Mouse (Mus musculus) lung, postnatal 0 days (tissue): ENCODE measurements around the gene Entpd2. TPM values are rescaled to one million over a fixed set of nuclear protein-coding genes. Genes with fewer than 3 reads are reported as not detected.

ENCODE experiments used
- ATAC-seq: fragments of 200-750 bp; cut with Nextera tagmentation; 2 replicates; pipeline ENCODE4 v1.8.0; 2017; ENCODE audit warnings: moderate library complexity
- DNase-seq: peaks from one replicate; pipeline ENCODE4 v3.0.0-alpha.2; 2016; ENCODE audit warnings: low spot score
- H3K27ac ChIP-seq: fragments of 300-500 bp; sonication (generic); 2 replicates; pipeline ENCODE4 v1.5.1; 2014; ENCODE audit warnings: antibody characterized with exemption, mild to moderate bottlenecking, low read length, mixed read lengths
- H3K27me3 ChIP-seq: fragments of 300-500 bp; sonication (generic); replicated peaks from 2 replicates; pipeline ENCODE4 v1.6.1; 2014; ENCODE audit warnings: low read length, mixed read lengths; ENCODE audit not compliant: insufficient read depth
- H3K36me3 ChIP-seq: fragments of 300-500 bp; sonication (generic); 2 replicates; pipeline ENCODE4 v1.6.1; 2014; ENCODE audit warnings: low read length, mixed read lengths; ENCODE audit not compliant: insufficient read depth
- H3K4me1 ChIP-seq: fragments of 300-500 bp; sonication (generic); 2 replicates; pipeline ENCODE4 v1.6.1; 2014; ENCODE audit warnings: antibody characterized with exemption, low read depth, low read length, mixed read lengths; ENCODE audit not compliant: insufficient read depth
- H3K4me2 ChIP-seq: fragments of 300-500 bp; sonication (generic); replicated peaks from 2 replicates; pipeline ENCODE4 v1.6.1; 2014; ENCODE audit warnings: low read depth, mild to moderate bottlenecking, low read length, moderate library complexity, mixed read lengths
- H3K4me3 ChIP-seq: fragments of 300-500 bp; sonication (generic); 2 replicates; pipeline ENCODE4 v1.5.1; 2014; ENCODE audit warnings: low read depth, low read length
- H3K9ac ChIP-seq: fragments of 300-500 bp; sonication (generic); replicated peaks from 2 replicates; pipeline ENCODE4 v1.6.1; 2014; ENCODE audit warnings: low read depth, mild to moderate bottlenecking
- H3K9me3 ChIP-seq: fragments of 300-500 bp; sonication (generic); 2 replicates; pipeline ENCODE4 v1.6.1; 2016; ENCODE audit warnings: low read length, mixed read lengths
- CTCF ChIP-seq: IDR thresholded peaks from 2 replicates; pipeline ENCODE4 v1.5.1; 2016; ENCODE audit warnings: antibody characterized with exemption, mild to moderate bottlenecking
- EP300 ChIP-seq: IDR thresholded peaks from 2 replicates; pipeline ENCODE4 v1.6.1; 2016; ENCODE audit warnings: antibody characterized with exemption, mild to moderate bottlenecking, control low read depth
- WGBS: fragments of 180-500 bp; shearing (Covaris S2); extraction: QIAGEN DNeasy Blood & Tissue Kit; methylation state at CpG from one replicate; pipeline ENCODE4 v1.1.7; 2014; 5-methylcytosine and 5-hydroxymethylcytosine counted together
- polyA plus RNA-seq: library from polyadenylated mRNA; unstranded; fragments of >200 nt; fragmentation: Nextera tagmentation; extraction: Ambion mirVana; gene quantifications from 2 replicates; pipeline ENCODE4 v1.2.1, GENCODE M21; 2015

Entpd2 gene
- polyA plus RNA-seq, 1 experiment from 2014 or later: 2.6 TPM

- no peak overlapping the region for H3K4me3 ChIP-seq
- H3K9me3 ChIP-seq: no peaks in the 10 kb centered on the region
- H3K4me2 ChIP-seq: no peak overlapping the region
- peaks cover 7% of the 10 kb centered on the region; the same call in 1 of the 2 replicates for H3K4me1 ChIP-seq
- ATAC-seq: no peak
- H3K9ac ChIP-seq: no peak overlapping the region
- peaks cover 20% of the 10 kb centered on the region for H3K27me3 ChIP-seq
- H3K36me3 ChIP-seq: no peaks in the 10 kb centered on the region
- no peak overlapping the region for H3K27ac ChIP-seq
- DNase-seq: no peak
- 86% methylated on average over 7 of the region's 7 CpGs for WGBS
- TF ChIP-seq CTCF (no peak), EP300 (no peak)
These were observed 2.4 kb downstream of the Entpd2 start for GRCm38 (mm10) chr2:25398065-25398464.

- Histone ChIP-seq H3K27ac (no peak within 1 kb of the TSS), H3K4me1 (peaks cover 7% of the 10 kb centered on the region; the same call in 1 of the 2 replicates), H3K4me3 (no peak within 1 kb of the TSS), H3K4me2 (no peak within 1 kb of the TSS), H3K27me3 (peaks cover 23% of the 10 kb centered on the region), H3K9me3 (no peaks in the 10 kb centered on the region), H3K9ac (no peak within 1 kb of the TSS), H3K36me3 (no peaks in the 10 kb centered on the region)
- DNase-seq: no peak
- TF ChIP-seq CTCF: no peak
- TF ChIP-seq EP300: no peak
- WGBS: 52% methylated on average over 8 of the region's 8 CpGs
- no peak for ATAC-seq
These were observed 3.4 kb downstream of the Entpd2 start, which contains the start of gene Npdc1 for GRCm38 (mm10) chr2:25399051-25399450. Gene Npdc1 (plus strand): TSS chr2:25399351.

GRCm38 (mm10) chr2:25400291-25400690 lies 4.6 kb downstream of the Entpd2 start:
- no peaks in the 10 kb centered on the region for H3K36me3 ChIP-seq
- H3K9ac ChIP-seq: no peak overlapping the region
- no peak for TF ChIP-seq EP300
- no peak for TF ChIP-seq CTCF
- DNase-seq (no peak), ATAC-seq (no peak)
- H3K4me3 ChIP-seq: no peak overlapping the region
- 16% methylated on average over 16 of the region's 16 CpGs for WGBS
- H3K9me3 ChIP-seq: no peaks in the 10 kb centered on the region
- H3K4me1 ChIP-seq: peaks cover 4% of the 10 kb centered on the region; the same call in 1 of the 2 replicates
- H3K4me2 ChIP-seq: peak overlapping the region; percentile 28; the same call in 1 of the 2 replicates
- H3K27me3 ChIP-seq: peaks cover 22% of the 10 kb centered on the region
- no peak overlapping the region for H3K27ac ChIP-seq

- peak; percentile 43 for ATAC-seq
- no peak overlapping the region for H3K9ac ChIP-seq
These were observed 5.1 kb downstream of the Entpd2 start for GRCm38 (mm10) chr2:25400764-25401163.

GRCm38 (mm10) chr2:25402377-25402971 lies 6.8 kb downstream of the Entpd2 start:
- Histone ChIP-seq H3K4me2 (peak overlapping the region; percentile 69), H3K27me3 (peaks cover 20% of the 10 kb centered on the region), H3K9ac (no peak overlapping the region), H3K9me3 (no peaks in the 10 kb centered on the region), H3K27ac (no peak overlapping the region), H3K4me3 (peak overlapping the region; percentile 44), H3K36me3 (no peaks in the 10 kb centered on the region), H3K4me1 (no peaks in the 10 kb centered on the region)
- DNase-seq (peak; percentile 81), ATAC-seq (peak; percentile 43)
- TF ChIP-seq EP300 (no peak), CTCF (peak; percentile 86)
- 1% methylated on average over 13 of the region's 13 CpGs for WGBS

More at GRCm38 (mm10) chr2:25400764-25401163, 5.1 kb downstream of the Entpd2 start:
- Histone ChIP-seq H3K4me1 (peaks cover 4% of the 10 kb centered on the region; the same call in 1 of the 2 replicates), H3K4me3 (no peak overlapping the region), H3K27ac (no peak overlapping the region), H3K9me3 (no peaks in the 10 kb centered on the region), H3K4me2 (peak overlapping the region; percentile 28), H3K36me3 (no peaks in the 10 kb centered on the region), H3K27me3 (peaks cover 20% of the 10 kb centered on the region)
- TF ChIP-seq EP300 (no peak), CTCF (peak; percentile 74)
- WGBS: 5% methylated on average over 17 of the region's 17 CpGs
- peak; percentile 76 for DNase-seq

GRCm38 (mm10) chr2:25402972-25403601 lies 7.4 kb downstream of the Entpd2 start:
- H3K9me3 ChIP-seq: no peaks in the 10 kb centered on the region
- H3K36me3 ChIP-seq: no peaks in the 10 kb centered on the region
- DNase-seq (peak; percentile 41), ATAC-seq (peak; percentile 53)
- H3K4me2 ChIP-seq: peak overlapping the region; percentile 69
- H3K27ac ChIP-seq: no peak overlapping the region
- WGBS: 6% methylated on average over 50 of the region's 54 CpGs
- TF ChIP-seq CTCF (no peak), EP300 (no peak)
- peak overlapping the region; percentile 44 for H3K4me3 ChIP-seq
- peaks cover 20% of the 10 kb centered on the region for H3K27me3 ChIP-seq
- peak overlapping the region; percentile 34 for H3K9ac ChIP-seq
- no peaks in the 10 kb centered on the region for H3K4me1 ChIP-seq
